Mouse (Mus musculus) cerebellum, postnatal 4 days (tissue): Measurements from ENCODE around the gene Gng3.
A peak's percentile ranks its signal among the peaks of the same experiment; 100 is the strongest.

ENCODE experiments used
- DNase-seq, 2 experiments: peaks; one replicate each; pipeline ENCODE4 v3.0.0; 2022; ENCODE audit warnings: low spot score in 2 of 2, mixed read lengths in 1 of 2

Gng3 gene

GRCm38 (mm10) chr19:8806810-8807209 lies 32.2 kb downstream of the Gng3 start:
- DNase-seq, result no peak

- no peak for DNase-seq
Observed at GRCm38 (mm10) chr19:8803879-8804660, 34.9 kb downstream of the Gng3 start.

GRCm38 (mm10) chr19:8803204-8803780 lies 35.7 kb downstream of the Gng3 start:
- no peak for DNase-seq

GRCm38 (mm10) chr19:8802130-8802821 lies 36.7 kb downstream of the Gng3 start, which contains the start of gene Zbtb3:
TSS of gene Zbtb3 (plus strand) at chr19:8802555.
- DNase-seq, result peak; percentile 73 to 88

GRCm38 (mm10) chr19:8798947-8799315 lies 40.1 kb downstream of the Gng3 start:
- DNase-seq, result no peak

- peak; percentile 60 to 85 for DNase-seq
Observed at GRCm38 (mm10) chr19:8798264-8798946, 40.6 kb downstream of the Gng3 start, which contains the start of gene Polr2g. TSS of gene Polr2g (minus strand) at chr19:8798577.

- no peak for DNase-seq
Observed at GRCm38 (mm10) chr19:8790171-8790570, 48.8 kb downstream of the Gng3 start.

GRCm38 (mm10) chr19:8789171-8789570 lies 49.8 kb downstream of the Gng3 start:
- DNase-seq, result no peak

- no peak for DNase-seq
Observed at GRCm38 (mm10) chr19:8788521-8788920, 50.5 kb downstream of the Gng3 start.
